Mouse (Mus musculus): ENCODE data around the gene Rab6b. TPM values are rescaled to one million over a fixed set of nuclear protein-coding genes. Genes with fewer than 3 reads are reported as not detected.

Gene Rab6b
- total and polyA plus RNA-seq, 3 experiments, result 0.04 to 0.19 TPM; not detected in 1

DNA sequence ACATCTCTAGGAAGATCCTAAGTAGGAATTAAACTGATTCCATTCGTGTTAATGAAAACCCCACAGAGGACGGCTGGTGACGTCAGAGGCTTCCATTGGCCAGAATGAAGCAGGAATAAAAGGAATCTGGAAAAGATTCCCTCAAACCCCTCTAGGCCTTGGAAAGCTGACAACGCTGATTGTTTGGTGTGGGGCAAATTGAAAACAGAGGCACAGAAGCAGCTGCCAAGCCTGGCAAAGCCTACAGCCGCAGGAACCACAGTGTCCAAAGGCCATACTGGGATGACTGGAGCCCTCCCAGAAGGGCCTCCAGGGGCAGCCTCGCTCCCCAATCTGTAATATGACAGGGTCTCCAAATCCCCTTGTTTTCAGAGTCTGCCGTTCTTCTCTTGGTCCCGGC lies 44.7 kb upstream of the Rab6b start:
- peaks cover 44% of the 10 kb centered on the region for H3K27me3 ChIP-seq (replicated peaks)
- no peak for TF ChIP-seq IRF4 (IDR thresholded peaks at IDR 0.05; ENCODE audit: low read depth, low read length)
- TF ChIP-seq MAX (IDR thresholded peaks at IDR 0.05; ENCODE audit: low read length), result no peak
- no peak for TF ChIP-seq NELFE (IDR thresholded peaks at IDR 0.05; ENCODE audit: low read depth, low read length)
- TF ChIP-seq CHD2 (IDR thresholded peaks at IDR 0.05; ENCODE audit: low read length), result no peak
- TF ChIP-seq POLR2A (IDR thresholded peaks at IDR 0.05; ENCODE audit: low read depth, low read length), result no peak
- no peak for TF ChIP-seq HCFC1 (IDR thresholded peaks at IDR 0.05; ENCODE audit: low read depth, low read length)
- TF ChIP-seq PAX5 (IDR thresholded peaks at IDR 0.05; ENCODE audit: low read length), result no peak
- TF ChIP-seq KAT2A (IDR thresholded peaks at IDR 0.05; ENCODE audit: insufficient replicate concordance, low read length), result no peak
- TF ChIP-seq JUN (IDR thresholded peaks at IDR 0.05; ENCODE audit: insufficient read depth, low read depth, low read length), result no peak
- no peak for TF ChIP-seq TBP (conservative IDR thresholded peaks at IDR 0.05; ENCODE audit: low read depth, low read length)
- TF ChIP-seq EP300 (IDR thresholded peaks at IDR 0.05; ENCODE audit: low read length), result no peak
- no peak for TF ChIP-seq ZMIZ1 (IDR thresholded peaks at IDR 0.05; ENCODE audit: low read depth, low read length)
- TF ChIP-seq SMC3 (IDR thresholded peaks at IDR 0.05; ENCODE audit: low read depth, low read length), result no peak
- no peaks in the 10 kb centered on the region for H3K79me2 ChIP-seq (replicated peaks; ENCODE audit: control insufficient read depth, extremely low read depth, insufficient read depth, poor library complexity, severe bottlenecking)
- H3K36me3 ChIP-seq (replicated peaks in 1 of 2; ENCODE audit: control insufficient read depth in 1 of 2, insufficient read depth in 1 of 2, low read length in 1 of 2), result no peaks in the 10 kb centered on the region
- in situ Hi-C loops (cut with MboI; ENCODE audit: low pct_ligation_motif_present, low pct_unique_long_range_greater_than_20kb, low sequenced_read_pairs), result no loop called here
- H3K9me3 ChIP-seq (replicated peaks; ENCODE audit: low read length), result no peaks in the 10 kb centered on the region
- H3K4me3 ChIP-seq (replicated peaks in 1 of 3; ENCODE audit: low read depth in 2 of 3, low read length in 2 of 3, poor library complexity in 1 of 3), result no peak overlapping the region
- dilution Hi-C loops (cut with MboI; ENCODE audit: extremely low pct_ligation_motif_present, extremely low pct_unique_long_range_greater_than_20kb, low sequenced_read_pairs), result no loop called here
- DNase-seq (ENCODE audit: extremely low read depth), result no peak
- no peak overlapping the region for H3K4me2 ChIP-seq (ENCODE audit: insufficient read depth, low read depth, poor library complexity, severe bottlenecking)
- no peaks in the 10 kb centered on the region for H3K4me1 ChIP-seq (ENCODE audit: control insufficient read depth in 1 of 2, insufficient read depth in 2 of 2)
- H3K27ac ChIP-seq (ENCODE audit: insufficient read depth, low read depth), result no peak overlapping the region
- H3K9ac ChIP-seq (ENCODE audit: insufficient read depth, low read depth), result no peak overlapping the region

GRCm38 (mm10) chr9:103067651-103068050 lies 43.9 kb upstream of the Rab6b start:
- Histone ChIP-seq H3K4me1 (ENCODE audit: control insufficient read depth in 1 of 2, insufficient read depth in 2 of 2) (no peaks in the 10 kb centered on the region), H3K27me3 (replicated peaks) (peaks cover 49% of the 10 kb centered on the region), H3K79me2 (replicated peaks; ENCODE audit: control insufficient read depth, extremely low read depth, insufficient read depth, poor library complexity, severe bottlenecking) (no peaks in the 10 kb centered on the region), H3K4me2 (ENCODE audit: insufficient read depth, low read depth, poor library complexity, severe bottlenecking) (no peak overlapping the region), H3K9ac (ENCODE audit: insufficient read depth, low read depth) (no peak overlapping the region), H3K27ac (ENCODE audit: insufficient read depth, low read depth) (no peak overlapping the region), H3K36me3 (replicated peaks in 1 of 2; ENCODE audit: control insufficient read depth in 1 of 2, insufficient read depth in 1 of 2, low read length in 1 of 2) (no peaks in the 10 kb centered on the region), H3K9me3 (replicated peaks; ENCODE audit: low read length) (no peaks in the 10 kb centered on the region), H3K4me3 (replicated peaks in 1 of 3; ENCODE audit: low read depth in 2 of 3, low read length in 2 of 3, poor library complexity in 1 of 3) (no peak overlapping the region)
- no peak for DNase-seq (ENCODE audit: extremely low read depth)
- dilution Hi-C loops (cut with MboI; ENCODE audit: extremely low pct_ligation_motif_present, extremely low pct_unique_long_range_greater_than_20kb, low sequenced_read_pairs) (no loop called here), in situ Hi-C loops (cut with MboI; ENCODE audit: low pct_ligation_motif_present, low pct_unique_long_range_greater_than_20kb, low sequenced_read_pairs) (no loop called here)
- TF ChIP-seq RCOR1 (conservative IDR thresholded peaks at IDR 0.05; ENCODE audit: low read depth, low read length) (no peak), USF1 (IDR thresholded peaks at IDR 0.05; ENCODE audit: low read depth, low read length) (no peak), ETS1 (conservative IDR thresholded peaks at IDR 0.05; ENCODE audit: low read depth, low read length) (no peak), JUND (conservative IDR thresholded peaks at IDR 0.05; ENCODE audit: low read depth, low read length) (no peak), SIN3A (IDR thresholded peaks at IDR 0.05; ENCODE audit: low read length) (no peak), ZMIZ1 (IDR thresholded peaks at IDR 0.05; ENCODE audit: low read depth, low read length) (no peak), CHD2 (IDR thresholded peaks at IDR 0.05; ENCODE audit: low read length) (no peak), MAFK (IDR thresholded peaks at IDR 0.05; ENCODE audit: insufficient replicate concordance, low read length) (no peak), SMC3 (IDR thresholded peaks at IDR 0.05; ENCODE audit: low read depth, low read length) (no peak), NRF1 (IDR thresholded peaks at IDR 0.05; ENCODE audit: low read depth, low read length) (no peak), BHLHE40 (IDR thresholded peaks at IDR 0.05; ENCODE audit: low read depth, low read length) (no peak), CTCF (conservative IDR thresholded peaks at IDR 0.05 in 1 of 2, IDR thresholded peaks at IDR 0.05 in 1 of 2; ENCODE audit: low read depth in 2 of 2, low read length in 2 of 2) (no peak), GABPA (IDR thresholded peaks at IDR 0.05; ENCODE audit: insufficient replicate concordance, low read depth, low read length) (no peak), ZNF384 (IDR thresholded peaks at IDR 0.05; ENCODE audit: low read depth, low read length) (no peak), IRF4 (IDR thresholded peaks at IDR 0.05; ENCODE audit: low read depth, low read length) (no peak), KAT2A (IDR thresholded peaks at IDR 0.05; ENCODE audit: insufficient replicate concordance, low read length) (no peak), CHD1 (IDR thresholded peaks at IDR 0.05; ENCODE audit: low read depth, low read length) (no peak), POLR2A (IDR thresholded peaks at IDR 0.05; ENCODE audit: low read depth, low read length) (no peak), RAD21 (IDR thresholded peaks at IDR 0.05; ENCODE audit: low read depth, low read length) (no peak)

Data from CH12.LX (cell line).